Mouse (Mus musculus) midbrain, embryonic 15.5 days (tissue): Measurements from ENCODE around the gene Snx6. TPM values are rescaled to one million over a fixed set of nuclear protein-coding genes. Genes with fewer than 3 reads are reported as not detected.

Experiments
- ATAC-seq: fragments of 200-750 bp; cut with Nextera tagmentation; replicated peaks from 2 replicates; pipeline ENCODE4 v1.8.0; 2017; ENCODE audit warnings: moderate TSS enrichment
- H3K27ac ChIP-seq: fragments of 300-500 bp; sonication (generic); 2 replicates; pipeline ENCODE4 v1.5.1; 2015; ENCODE audit warnings: mild to moderate bottlenecking, inconsistent platforms
- H3K27me3 ChIP-seq: fragments of 300-500 bp; sonication (generic); replicated peaks from 2 replicates; pipeline ENCODE4 v1.6.1; 2015; ENCODE audit warnings: inconsistent platforms
- H3K36me3 ChIP-seq: fragments of 300-500 bp; sonication (generic); replicated peaks from 2 replicates; pipeline ENCODE4 v1.6.1; 2015; ENCODE audit warnings: inconsistent platforms
- H3K4me1 ChIP-seq: fragments of 300-500 bp; sonication (generic); 2 replicates; pipeline ENCODE4 v1.6.1; 2015; ENCODE audit warnings: inconsistent platforms
- H3K4me2 ChIP-seq: fragments of 300-500 bp; sonication (generic); 2 replicates; pipeline ENCODE4 v1.6.1; 2015; ENCODE audit warnings: inconsistent platforms, mild to moderate bottlenecking, moderate library complexity
- H3K4me3 ChIP-seq: fragments of 300-500 bp; sonication (generic); 2 replicates; pipeline ENCODE4 v1.5.1; 2015; ENCODE audit warnings: mild to moderate bottlenecking, inconsistent platforms
- H3K9ac ChIP-seq: fragments of 300-500 bp; sonication (generic); 2 replicates; pipeline ENCODE4 v1.6.1; 2015; ENCODE audit warnings: mild to moderate bottlenecking, inconsistent platforms
- H3K9me3 ChIP-seq: fragments of 300-500 bp; sonication (generic); 2 replicates; pipeline ENCODE4 v1.6.1; 2016; ENCODE audit warnings: inconsistent platforms
- WGBS: fragments of 180-500 bp; shearing (Covaris S2); methylation state at CpG from one replicate; pipeline ENCODE4 v1.1.7; 2015; ENCODE audit warnings: mixed read lengths; 5-methylcytosine and 5-hydroxymethylcytosine counted together
- polyA plus RNA-seq: library from polyadenylated mRNA; unstranded; fragments of >200 nt; fragmentation: Nextera tagmentation; extraction: Ambion mirVana; gene quantifications from 2 replicates; pipeline ENCODE4 v1.2.1, GENCODE M21; 2015

Snx6 gene
- polyA plus RNA-seq, 1 experiment from 2014 or later, result 139 TPM

DNA sequence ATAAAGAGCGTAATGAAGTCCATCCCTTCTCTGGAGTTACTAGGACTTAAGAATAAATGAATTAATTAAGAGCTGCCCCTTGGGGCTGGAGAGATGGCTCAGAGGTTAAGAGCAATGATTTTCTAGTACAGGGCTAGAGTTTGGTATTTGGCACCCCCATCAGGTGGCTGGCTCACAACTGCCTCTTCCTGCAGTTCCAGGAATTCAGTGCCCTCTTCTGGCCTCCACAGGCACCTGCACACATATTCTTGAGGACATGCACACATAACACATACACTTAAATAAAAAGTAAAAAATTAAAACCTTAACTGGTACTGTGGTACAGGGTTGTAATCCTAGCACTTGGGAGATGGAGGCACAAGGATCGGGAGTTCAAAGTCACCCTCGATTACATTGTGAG, 29.7 kb upstream of the Snx6 start:
- Histone ChIP-seq H3K9me3 (no peaks in the 10 kb centered on the region), H3K4me1 (peaks cover 3% of the 10 kb centered on the region; the same call in 1 of the 2 replicates), H3K4me3 (no peak overlapping the region), H3K36me3 (no peaks in the 10 kb centered on the region), H3K27ac (no peak overlapping the region), H3K27me3 (no peaks in the 10 kb centered on the region), H3K4me2 (no peak overlapping the region), H3K9ac (no peak overlapping the region)
- 93% methylated on average over 3 of the region's 3 CpGs for WGBS
- no peak for ATAC-seq

- no peaks in the 10 kb centered on the region for H3K36me3 ChIP-seq
- no peak overlapping the region for H3K9ac ChIP-seq
- H3K27ac ChIP-seq, result 0 out of 2 replicates have a peak overlapping the region, but pooled peaks have one; percentile 34
- no peak overlapping the region for H3K4me2 ChIP-seq
- H3K27me3 ChIP-seq, result no peaks in the 10 kb centered on the region
- no peaks in the 10 kb centered on the region for H3K9me3 ChIP-seq
- WGBS, result 15% methylated on average over 4 of the region's 4 CpGs
- ATAC-seq, result no peak
- H3K4me1 ChIP-seq, result peaks cover 3% of the 10 kb centered on the region; the same call in 1 of the 2 replicates
- no peak overlapping the region for H3K4me3 ChIP-seq
These were observed 27.4 kb upstream of the Snx6 start for GRCm38 (mm10) chr12:54822836-54823426.

DNA sequence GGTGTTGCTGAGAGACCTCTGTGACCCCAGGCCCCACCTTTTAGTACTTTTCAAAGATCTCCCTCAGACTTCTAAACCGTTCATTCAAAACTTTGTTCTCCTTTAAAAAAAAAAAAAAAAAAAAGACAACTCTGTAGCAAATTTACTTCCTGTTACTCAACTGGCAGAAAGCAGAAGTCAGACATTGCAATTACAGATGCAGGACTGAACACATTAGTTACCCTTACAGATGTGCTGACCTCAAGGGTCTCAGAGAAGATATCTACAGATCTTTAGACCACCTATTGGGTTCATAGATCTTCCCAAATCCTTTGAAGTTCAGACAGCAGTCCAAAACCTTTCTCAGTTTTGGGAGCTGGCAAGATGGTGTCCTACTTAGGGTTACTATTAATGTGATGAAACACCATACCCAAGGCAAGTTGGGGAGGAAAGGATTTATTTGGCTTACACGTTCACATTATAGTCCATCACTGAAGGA, 25.2 kb upstream of the Snx6 start:
- Histone ChIP-seq H3K27ac (no peak overlapping the region), H3K9me3 (no peaks in the 10 kb centered on the region), H3K4me1 (peaks cover 3% of the 10 kb centered on the region; the same call in 1 of the 2 replicates), H3K4me3 (no peak overlapping the region), H3K27me3 (no peaks in the 10 kb centered on the region), H3K9ac (no peak overlapping the region), H3K36me3 (no peaks in the 10 kb centered on the region), H3K4me2 (no peak overlapping the region)
- 49% methylated on average over 2 of the region's 2 CpGs for WGBS
- ATAC-seq, result no peak

GRCm38 (mm10) chr12:54819181-54819935, 23.9 kb upstream of the Snx6 start:
- Histone ChIP-seq H3K9ac (no peak overlapping the region), H3K4me2 (no peak overlapping the region), H3K27me3 (no peaks in the 10 kb centered on the region), H3K9me3 (no peaks in the 10 kb centered on the region), H3K27ac (no peak overlapping the region), H3K36me3 (no peaks in the 10 kb centered on the region), H3K4me1 (peaks cover 3% of the 10 kb centered on the region; the same call in 1 of the 2 replicates), H3K4me3 (no peak overlapping the region)
- 72% methylated on average over 6 of the region's 6 CpGs for WGBS
- no peak for ATAC-seq

- Histone ChIP-seq H3K4me2 (no peak overlapping the region), H3K4me1 (no peaks in the 10 kb centered on the region), H3K27me3 (no peaks in the 10 kb centered on the region), H3K4me3 (no peak overlapping the region), H3K36me3 (no peaks in the 10 kb centered on the region), H3K9ac (no peak overlapping the region), H3K9me3 (no peaks in the 10 kb centered on the region), H3K27ac (no peak overlapping the region)
- no peak for ATAC-seq
- WGBS, result 98% methylated on average over 2 of the region's 2 CpGs
These were observed 14.6 kb upstream of the Snx6 start for GRCm38 (mm10) chr12:54810142-54810541.

DNA sequence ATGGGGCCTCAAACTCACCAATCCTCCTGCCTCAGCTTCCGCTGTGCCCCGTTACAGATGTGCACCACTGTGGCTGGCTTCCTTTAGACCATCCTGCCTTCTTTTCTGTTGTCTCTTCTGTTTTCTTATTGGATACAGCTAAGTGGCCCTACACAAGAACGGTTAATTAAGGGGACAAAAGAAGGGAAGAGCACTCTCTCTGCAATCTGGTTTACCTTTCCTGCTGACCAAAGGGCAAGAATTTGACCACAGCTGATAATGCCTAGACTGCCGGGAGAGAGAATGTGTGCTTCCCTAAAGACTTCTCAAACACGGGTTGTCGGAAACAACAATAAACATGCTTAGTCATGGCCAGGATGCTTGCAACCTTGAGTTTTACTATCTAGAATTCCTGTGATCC, 12.0 kb upstream of the Snx6 start:
- no peak overlapping the region for H3K4me2 ChIP-seq
- H3K9ac ChIP-seq, result no peak overlapping the region
- 77% methylated on average over 6 of the region's 6 CpGs for WGBS
- no peaks in the 10 kb centered on the region for H3K36me3 ChIP-seq
- ATAC-seq, result no peak
- no peak overlapping the region for H3K27ac ChIP-seq
- no peak overlapping the region for H3K4me3 ChIP-seq
- no peaks in the 10 kb centered on the region for H3K4me1 ChIP-seq
- H3K9me3 ChIP-seq, result no peaks in the 10 kb centered on the region
- H3K27me3 ChIP-seq, result no peaks in the 10 kb centered on the region

GRCm38 (mm10) chr12:54806131-54806530, 10.6 kb upstream of the Snx6 start:
- H3K9me3 ChIP-seq, result no peaks in the 10 kb centered on the region
- no peak for ATAC-seq
- H3K4me2 ChIP-seq, result no peak overlapping the region
- no peaks in the 10 kb centered on the region for H3K27me3 ChIP-seq
- H3K4me3 ChIP-seq, result no peak overlapping the region
- H3K9ac ChIP-seq, result no peak overlapping the region
- no peaks in the 10 kb centered on the region for H3K36me3 ChIP-seq
- H3K27ac ChIP-seq, result no peak overlapping the region
- no peaks in the 10 kb centered on the region for H3K4me1 ChIP-seq
- 70% methylated on average over 6 of the region's 6 CpGs for WGBS

GRCm38 (mm10) chr12:54805254-54806002, 9.9 kb upstream of the Snx6 start:
- 79% methylated on average over 6 of the region's 6 CpGs for WGBS
- H3K36me3 ChIP-seq, result no peaks in the 10 kb centered on the region
- H3K4me3 ChIP-seq, result no peak overlapping the region
- H3K27ac ChIP-seq, result no peak overlapping the region
- H3K27me3 ChIP-seq, result no peaks in the 10 kb centered on the region
- H3K9me3 ChIP-seq, result no peaks in the 10 kb centered on the region
- ATAC-seq, result no peak
- no peaks in the 10 kb centered on the region for H3K4me1 ChIP-seq
- H3K9ac ChIP-seq, result no peak overlapping the region
- no peak overlapping the region for H3K4me2 ChIP-seq

DNA sequence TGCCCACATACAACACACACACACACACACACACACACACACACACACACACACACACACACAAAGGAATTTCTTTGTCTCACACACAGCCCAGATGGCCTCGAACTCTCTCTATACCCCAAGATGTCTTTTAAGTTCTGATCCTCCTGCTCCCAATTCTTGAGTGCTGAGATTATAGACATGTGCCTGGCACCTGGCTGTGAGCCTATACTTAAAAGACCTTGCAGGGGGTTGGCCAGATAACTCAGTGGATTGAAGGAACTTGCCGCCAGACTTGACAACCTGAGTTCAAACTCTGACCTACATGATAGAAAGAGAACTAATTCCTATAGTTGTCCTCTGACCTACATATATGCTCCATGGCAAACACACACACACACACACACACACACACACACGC, 8.0 kb upstream of the Snx6 start:
- 81% methylated on average over 3 of the region's 3 CpGs for WGBS
- no peak overlapping the region for H3K9ac ChIP-seq
- no peak overlapping the region for H3K4me2 ChIP-seq
- no peaks in the 10 kb centered on the region for H3K9me3 ChIP-seq
- H3K27me3 ChIP-seq, result no peaks in the 10 kb centered on the region
- ATAC-seq, result no peak
- H3K36me3 ChIP-seq, result no peaks in the 10 kb centered on the region
- no peaks in the 10 kb centered on the region for H3K4me1 ChIP-seq
- H3K4me3 ChIP-seq, result no peak overlapping the region
- no peak overlapping the region for H3K27ac ChIP-seq

DNA sequence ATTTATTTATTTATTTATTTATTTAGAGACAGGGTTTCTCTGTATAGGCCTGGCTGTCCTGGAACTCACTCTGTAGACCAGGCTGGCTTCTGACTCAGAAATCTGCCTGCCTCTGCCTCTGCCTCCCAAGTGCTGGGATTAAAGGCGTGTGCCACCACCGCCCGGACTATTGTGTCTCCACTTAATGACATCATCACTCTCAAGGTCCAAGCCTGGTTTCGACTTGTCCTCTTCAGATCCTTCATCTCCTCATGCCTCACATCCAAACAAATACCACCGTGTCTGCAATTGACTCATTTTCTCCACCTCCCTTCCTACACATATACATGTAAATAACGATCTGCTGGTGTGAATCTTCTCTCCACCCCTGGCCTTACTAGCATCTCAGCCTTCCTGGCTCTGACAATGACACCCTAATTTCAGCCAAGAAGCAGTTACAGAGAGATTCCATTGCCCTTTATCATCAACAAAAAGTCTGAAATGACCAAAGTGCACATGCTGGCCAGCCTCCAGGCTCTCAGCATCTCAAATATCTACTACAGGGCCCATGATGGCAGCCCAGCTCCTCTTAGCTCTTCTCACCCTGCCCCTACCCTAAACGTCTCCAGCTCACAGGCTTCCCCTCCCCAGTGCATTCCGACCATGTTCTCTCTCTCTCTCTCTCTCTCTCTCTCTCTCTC, 1.2 kb upstream of the Snx6 start:
- Histone ChIP-seq H3K4me1 (peaks cover 17% of the 10 kb centered on the region), H3K4me3 (no peak overlapping the region), H3K9ac (no peak overlapping the region), H3K27me3 (no peaks in the 10 kb centered on the region), H3K9me3 (no peaks in the 10 kb centered on the region), H3K4me2 (no peak overlapping the region), H3K36me3 (no peaks in the 10 kb centered on the region), H3K27ac (no peak overlapping the region)
- WGBS, result 86% methylated on average over 8 of the region's 8 CpGs
- ATAC-seq, result no peak

- H3K27me3 ChIP-seq, result no peaks in the 10 kb centered on the region
- no peak overlapping the region for H3K27ac ChIP-seq
- no peak for ATAC-seq
- H3K9ac ChIP-seq, result peak overlapping the region; percentile 99
- no peaks in the 10 kb centered on the region for H3K36me3 ChIP-seq
- WGBS, result 37% methylated on average over 3 of the region's 3 CpGs
- peak overlapping the region; percentile 100 for H3K4me3 ChIP-seq
- peak overlapping the region; percentile 66 for H3K4me2 ChIP-seq
- no peaks in the 10 kb centered on the region for H3K9me3 ChIP-seq
- peaks cover 33% of the 10 kb centered on the region for H3K4me1 ChIP-seq
These were observed 1.1 kb downstream of the Snx6 start for GRCm38 (mm10) chr12:54794392-54794791.

DNA sequence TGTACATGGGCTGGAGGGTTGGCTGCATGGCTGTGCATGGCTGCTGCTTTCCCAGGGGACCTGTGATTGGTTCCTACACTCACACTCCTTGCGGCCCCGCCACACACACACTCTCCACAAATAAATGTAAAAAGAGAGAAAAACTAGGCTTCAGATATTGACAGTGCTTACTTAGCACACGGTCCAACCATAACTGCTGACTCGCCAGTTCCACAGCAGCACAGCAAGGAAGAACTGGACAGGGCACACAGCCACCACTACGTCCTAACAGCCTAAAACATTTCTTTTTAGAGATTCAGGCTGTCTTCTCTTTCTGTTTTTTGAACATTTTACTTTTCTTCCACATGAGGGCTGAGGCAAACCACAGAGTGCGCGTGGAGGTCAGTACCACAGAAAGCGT, 4.0 kb downstream of the Snx6 start:
- H3K4me2 ChIP-seq, result no peak overlapping the region
- no peaks in the 10 kb centered on the region for H3K27me3 ChIP-seq
- peaks cover 38% of the 10 kb centered on the region for H3K4me1 ChIP-seq
- WGBS, result 84% methylated on average over 8 of the region's 8 CpGs
- H3K9me3 ChIP-seq, result no peaks in the 10 kb centered on the region
- ATAC-seq, result no peak
- H3K4me3 ChIP-seq, result no peak overlapping the region
- no peak overlapping the region for H3K27ac ChIP-seq
- H3K36me3 ChIP-seq, result no peaks in the 10 kb centered on the region
- no peak overlapping the region for H3K9ac ChIP-seq
